Mouse (Mus musculus): ENCODE measurements around the gene Scarf2.

Gene Scarf2

GRCm38 (mm10) chr16:17798321-17799180, 1.5 kb downstream of the Scarf2 start:
- DNase-seq (ENCODE audit: low read depth, low spot score) = peak; percentile 47

- no peak for DNase-seq (ENCODE audit: low read depth, low spot score)
These were observed 2.5 kb downstream of the Scarf2 start for GRCm38 (mm10) chr16:17799584-17799983.

GRCm38 (mm10) chr16:17801777-17802455, 4.8 kb downstream of the Scarf2 start:
- no peak for DNase-seq (ENCODE audit: low read depth, low spot score)

GRCm38 (mm10) chr16:17802456-17802838, 5.4 kb downstream of the Scarf2 start:
- DNase-seq (ENCODE audit: low read depth, low spot score) = no peak

- no peak for DNase-seq (ENCODE audit: low read depth, low spot score)
These were observed 6.0 kb downstream of the Scarf2 start for GRCm38 (mm10) chr16:17802839-17803674.

GRCm38 (mm10) chr16:17803675-17804448, 6.8 kb downstream of the Scarf2 start:
- no peak for DNase-seq (ENCODE audit: low read depth, low spot score)

- peak; percentile 54 for DNase-seq (ENCODE audit: low read depth, low spot score)
These were observed 7.4 kb downstream of the Scarf2 start for GRCm38 (mm10) chr16:17804449-17804912.

- DNase-seq (ENCODE audit: low read depth, low spot score) = no peak
These were observed 7.9 kb downstream of the Scarf2 start for GRCm38 (mm10) chr16:17804982-17805381.

GRCm38 (mm10) chr16:17806581-17807191, 9.6 kb downstream of the Scarf2 start:
- no peak for DNase-seq (ENCODE audit: low read depth, low spot score)

GRCm38 (mm10) chr16:17807192-17808009, 10.3 kb downstream of the Scarf2 start:
- peak; percentile 87 for DNase-seq (ENCODE audit: low read depth, low spot score)

- DNase-seq (ENCODE audit: low read depth, low spot score) = no peak
These were observed 12.0 kb downstream of the Scarf2 start for GRCm38 (mm10) chr16:17809125-17809524.

GRCm38 (mm10) chr16:17809711-17810110, 12.6 kb downstream of the Scarf2 start:
- peak; percentile 95 for DNase-seq (ENCODE audit: low read depth, low spot score)

GRCm38 (mm10) chr16:17812120-17812519, 15.0 kb downstream of the Scarf2 start:
- DNase-seq (ENCODE audit: low read depth, low spot score) = peak; percentile 68

- no peak for DNase-seq (ENCODE audit: low read depth, low spot score)
These were observed 16.1 kb downstream of the Scarf2 start for GRCm38 (mm10) chr16:17813173-17813572.

GRCm38 (mm10) chr16:17815411-17816402, 18.6 kb downstream of the Scarf2 start:
- DNase-seq (ENCODE audit: low read depth, low spot score) = peak; percentile 79

GRCm38 (mm10) chr16:17816528-17816927, 19.4 kb downstream of the Scarf2 start:
- no peak for DNase-seq (ENCODE audit: low read depth, low spot score)

GRCm38 (mm10) chr16:17826500-17826899, 29.4 kb downstream of the Scarf2 start:
- DNase-seq (ENCODE audit: low read depth, low spot score) = no peak

- no peak for DNase-seq (ENCODE audit: low read depth, low spot score)
These were observed 31.1 kb downstream of the Scarf2 start for GRCm38 (mm10) chr16:17828229-17828628.

All from forelimb bud, embryonic 11.5 days (tissue).